Mouse (Mus musculus) thymus, adult 2 months (tissue): ENCODE measurements around the gene Mthfs.

Experiments used
- CTCF ChIP-seq: fragments of 200-500 bp; IDR thresholded peaks from 2 replicates; pipeline ENCODE4 v1.5.1; 2012; ENCODE audit warnings: mild to moderate bottlenecking, control low read depth, low read length, moderate library complexity, borderline replicate concordance; ENCODE audit not compliant: control insufficient read depth, poor library complexity, insufficient read depth; ENCODE audit errors: extremely low read depth
- POLR2A ChIP-seq: fragments of 200-500 bp; IDR thresholded peaks from 2 replicates; pipeline ENCODE4 v1.6.1; 2012; ENCODE audit warnings: mild to moderate bottlenecking, low read length, control low read depth, moderate library complexity; ENCODE audit not compliant: control insufficient read depth, poor library complexity, insufficient read depth; ENCODE audit errors: extremely low read depth

- no peak for TF ChIP-seq CTCF
- TF ChIP-seq POLR2A = no peak
Measured at GRCm38 (mm10) chr9:89253400-89253799, 42.9 kb downstream of the Mthfs start.
